Mouse (Mus musculus): ENCODE results near the gene Tmcc1. TPM values are rescaled to one million over a fixed set of nuclear protein-coding genes. Genes with fewer than 3 reads are reported as not detected.
"Not testable (repeated sequence)": the region's sequence is repeated elsewhere in the genome, so short reads cannot be mapped to it uniquely, and the experiment has no call there.

Tmcc1 gene
- polyA plus RNA-seq, 1 experiment from 2014 or later = 5.3 TPM

DNA sequence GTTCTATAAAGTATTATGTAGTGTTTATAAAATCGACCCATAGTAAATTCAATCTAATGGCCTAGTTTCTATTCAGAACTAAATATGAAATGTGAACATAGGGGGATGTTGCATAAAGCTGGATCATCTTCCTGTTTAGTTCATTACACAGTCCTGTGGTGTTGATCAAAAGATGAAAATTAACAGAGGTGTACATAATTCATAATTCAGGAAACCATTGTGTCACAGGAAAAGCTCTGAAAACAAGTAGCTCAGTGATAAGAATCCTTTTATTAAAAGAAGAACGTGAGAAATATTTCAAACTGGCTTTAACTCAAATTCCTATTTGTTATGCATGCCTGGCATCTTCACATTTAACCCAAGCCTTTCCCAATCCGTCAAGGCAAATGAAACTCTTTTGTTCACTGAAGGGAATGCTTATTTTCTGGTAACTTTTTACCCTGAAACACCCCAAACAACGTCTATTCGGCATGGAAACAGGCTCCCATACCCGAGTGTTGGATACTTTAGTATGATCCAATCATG, 121.0 kb downstream of the Tmcc1 start:
- Histone ChIP-seq H3K4me3 (no peak overlapping the region), H3K27ac (no peak overlapping the region), H3K36me3 (no peaks in the 10 kb centered on the region), H3K9ac (no peak overlapping the region), H3K9me3 (replicated peaks) (no peaks in the 10 kb centered on the region), H3K4me1 (peaks cover 22% of the 10 kb centered on the region), H3K4me2 (peak overlapping the region; percentile 10; the same call in 1 of the 2 replicates), H3K27me3 (replicated peaks) (no peaks in the 10 kb centered on the region)
- 50% methylated on average over 6 of the region's 6 CpGs for WGBS (ENCODE audit: insufficient replicate concordance)
- ATAC-seq = no peak

DNA sequence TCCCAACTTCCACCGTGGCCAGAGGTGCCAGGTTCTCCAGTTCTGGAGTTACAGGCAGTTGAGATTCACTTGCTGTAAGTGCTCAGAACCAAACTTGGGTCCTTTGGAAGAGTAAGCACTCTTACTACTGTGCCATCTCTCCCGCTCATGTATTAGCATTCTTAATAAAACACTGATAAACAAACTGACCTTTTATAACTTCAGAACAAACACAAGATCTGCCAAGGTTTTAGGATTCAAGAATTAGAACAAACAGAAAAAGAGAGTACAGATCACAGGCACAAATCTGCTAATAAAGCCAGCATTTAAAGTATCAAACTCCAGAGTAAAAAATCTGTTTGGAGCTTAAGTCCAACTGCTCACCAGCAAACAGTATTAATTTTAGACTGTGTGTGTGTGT, 121.5 kb downstream of the Tmcc1 start:
- no peaks in the 10 kb centered on the region for H3K36me3 ChIP-seq
- peaks cover 22% of the 10 kb centered on the region for H3K4me1 ChIP-seq
- no peak overlapping the region for H3K4me2 ChIP-seq
- H3K9me3 ChIP-seq (replicated peaks) = no peaks in the 10 kb centered on the region
- no peak for ATAC-seq
- WGBS (ENCODE audit: insufficient replicate concordance) = 68% methylated on average over 2 of the region's 2 CpGs
- no peak overlapping the region for H3K9ac ChIP-seq
- H3K27me3 ChIP-seq (replicated peaks) = no peaks in the 10 kb centered on the region
- no peak overlapping the region for H3K27ac ChIP-seq
- no peak overlapping the region for H3K4me3 ChIP-seq

DNA sequence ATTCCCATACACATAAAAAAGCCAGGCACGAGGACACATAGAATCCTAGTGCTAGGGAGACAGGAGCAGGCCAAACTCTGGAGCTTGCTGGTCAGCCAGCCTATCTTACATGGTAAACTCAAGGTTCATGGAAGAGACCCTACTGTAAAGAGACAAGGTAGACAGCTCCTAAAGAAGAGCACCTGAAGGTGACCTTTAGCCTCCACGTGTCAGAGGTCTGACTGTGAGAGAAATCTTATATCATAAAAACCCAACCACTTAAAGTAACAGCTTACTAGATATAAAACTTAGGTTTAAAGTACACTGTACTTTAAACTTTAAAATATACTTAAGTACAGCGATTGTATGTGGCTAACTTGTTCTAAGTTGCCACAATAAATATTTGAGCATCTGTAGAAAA, 122.7 kb downstream of the Tmcc1 start:
- no peak overlapping the region for H3K4me3 ChIP-seq
- H3K4me1 ChIP-seq = peaks cover 22% of the 10 kb centered on the region
- H3K4me2 ChIP-seq = no peak overlapping the region
- H3K36me3 ChIP-seq = no peaks in the 10 kb centered on the region
- H3K27ac ChIP-seq = no peak overlapping the region
- no peak overlapping the region for H3K9ac ChIP-seq
- no peaks in the 10 kb centered on the region for H3K27me3 ChIP-seq (replicated peaks)
- 67% methylated on average over 3 of the region's 3 CpGs for WGBS (ENCODE audit: insufficient replicate concordance)
- H3K9me3 ChIP-seq (replicated peaks) = no peaks in the 10 kb centered on the region
- no peak for ATAC-seq

DNA sequence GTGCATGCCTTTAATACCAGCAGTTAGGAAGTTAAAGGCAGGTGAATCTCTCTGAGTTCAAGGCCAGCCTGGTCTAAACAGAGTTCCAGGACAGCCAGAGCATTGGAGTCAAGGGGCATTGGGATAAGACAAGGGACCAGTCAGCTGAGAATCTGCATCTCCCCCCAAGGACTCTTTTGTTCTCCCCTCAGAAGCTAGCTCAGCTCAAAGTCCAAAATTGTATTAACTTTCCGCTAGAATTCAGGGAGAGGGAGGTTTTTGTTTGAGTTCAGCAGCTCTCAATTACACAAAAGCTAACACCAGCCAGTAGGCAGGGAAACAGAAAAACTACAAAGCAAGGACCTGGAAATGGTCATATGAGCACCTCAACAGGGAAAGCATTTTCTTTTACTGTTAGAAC, 129.8 kb downstream of the Tmcc1 start:
- Histone ChIP-seq H3K9ac (no peak overlapping the region), H3K4me3 (no peak overlapping the region), H3K9me3 (replicated peaks) (no peaks in the 10 kb centered on the region), H3K27ac (no peak overlapping the region), H3K27me3 (replicated peaks) (no peaks in the 10 kb centered on the region), H3K36me3 (no peaks in the 10 kb centered on the region), H3K4me2 (no peak overlapping the region), H3K4me1 (no peaks in the 10 kb centered on the region)
- no peak for ATAC-seq
- WGBS (ENCODE audit: insufficient replicate concordance) = 71% methylated on average over 1 of the region's 1 CpGs

DNA sequence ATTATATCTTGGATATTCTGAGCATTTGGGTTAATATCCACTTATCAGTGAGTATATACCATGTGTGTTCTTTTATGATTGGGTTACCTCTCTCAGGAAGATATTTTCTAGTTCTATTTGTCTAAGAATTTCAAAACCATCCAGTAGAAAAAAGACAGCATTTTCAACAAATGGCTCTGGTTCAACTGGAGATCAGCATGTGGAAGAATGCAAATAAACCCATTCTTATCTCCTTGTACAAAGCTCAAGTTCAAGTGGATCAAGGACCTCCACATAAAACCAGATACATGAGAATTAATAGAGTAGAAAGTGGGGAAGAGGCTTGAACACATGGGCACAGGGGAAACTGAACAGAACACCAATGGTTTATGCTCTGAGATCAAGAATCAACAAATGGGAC, 133.7 kb downstream of the Tmcc1 start:
- H3K4me2 ChIP-seq; H3K9me3 ChIP-seq (replicated peaks); H3K4me1 ChIP-seq; H3K36me3 ChIP-seq; ATAC-seq; H3K4me3 ChIP-seq; H3K9ac ChIP-seq; H3K27me3 ChIP-seq (replicated peaks); H3K27ac ChIP-seq: not testable (repeated sequence)

DNA sequence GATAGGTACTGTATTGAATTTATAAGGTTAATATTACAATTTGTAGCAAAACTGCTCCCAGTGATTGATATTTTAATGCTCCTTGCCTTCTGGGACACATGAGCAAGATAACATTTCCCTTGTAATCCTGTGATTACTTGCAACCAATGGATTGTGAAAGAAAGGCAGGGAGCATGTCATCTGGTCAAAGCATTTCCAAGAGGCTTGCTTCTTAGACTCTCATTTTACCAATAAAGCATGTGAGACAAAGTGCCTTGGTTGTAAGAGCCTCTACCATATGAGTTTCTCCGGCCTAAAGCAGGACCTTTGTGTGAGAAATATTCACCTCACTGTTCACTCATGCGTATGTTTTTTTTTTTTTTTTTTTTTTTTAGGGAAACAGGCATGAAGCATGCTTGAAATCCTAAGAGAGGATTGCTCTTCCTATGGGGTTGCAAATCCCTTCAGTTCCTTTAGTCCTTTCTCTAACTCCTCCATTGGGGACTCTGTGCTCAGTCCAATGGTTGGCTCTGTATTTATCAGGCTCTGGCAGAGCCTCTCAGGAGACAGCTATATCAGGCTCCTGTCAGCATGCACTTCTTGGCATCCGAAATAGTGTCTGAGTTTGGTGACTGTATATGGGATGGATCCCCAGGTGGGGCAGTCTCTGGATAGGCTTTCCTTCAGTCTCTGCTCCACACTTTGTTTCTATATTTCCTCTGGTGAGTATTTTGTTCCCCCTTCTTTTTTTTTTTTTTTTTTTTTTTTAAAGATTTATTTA, 134.6 kb downstream of the Tmcc1 start:
- H3K9ac ChIP-seq = no peak overlapping the region
- no peaks in the 10 kb centered on the region for H3K9me3 ChIP-seq (replicated peaks)
- H3K27ac ChIP-seq = no peak overlapping the region
- H3K36me3 ChIP-seq = no peaks in the 10 kb centered on the region
- no peak overlapping the region for H3K4me2 ChIP-seq
- no peak overlapping the region for H3K4me3 ChIP-seq
- peaks cover 7% of the 10 kb centered on the region for H3K4me1 ChIP-seq
- WGBS (ENCODE audit: insufficient replicate concordance) = 57% methylated on average over 3 of the region's 3 CpGs
- H3K27me3 ChIP-seq (replicated peaks) = no peaks in the 10 kb centered on the region
- no peak for ATAC-seq

DNA sequence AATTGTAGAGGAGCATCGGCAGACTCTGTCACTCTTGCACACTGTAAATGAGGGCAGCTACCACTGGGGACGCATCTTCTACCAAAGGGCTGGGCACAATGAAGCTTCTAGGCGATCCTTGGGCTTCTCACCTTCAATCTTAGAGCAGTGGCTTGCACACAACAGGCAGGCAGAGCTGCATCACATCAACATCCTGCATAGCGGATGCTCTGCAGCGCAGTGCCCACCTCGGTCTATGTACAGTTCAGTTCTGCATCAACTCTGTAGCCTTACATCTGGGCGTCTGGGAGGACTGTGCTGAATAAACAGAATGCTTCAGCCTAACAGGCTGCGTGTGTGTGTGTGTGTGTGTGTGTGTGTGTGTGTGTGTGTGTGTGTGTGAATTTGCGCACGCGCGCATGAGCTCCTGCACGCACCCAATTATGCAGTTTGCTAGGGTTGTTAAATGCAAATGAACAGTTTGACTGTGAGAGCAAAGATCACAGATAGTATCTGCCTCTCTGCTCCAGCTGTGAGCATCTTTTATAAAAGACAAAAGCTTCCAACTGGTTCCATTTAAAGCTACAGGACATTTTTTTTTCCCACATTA, 136.5 kb downstream of the Tmcc1 start:
- ATAC-seq = no peak
- no peaks in the 10 kb centered on the region for H3K9me3 ChIP-seq (replicated peaks)
- H3K36me3 ChIP-seq = no peaks in the 10 kb centered on the region
- H3K27ac ChIP-seq = no peak overlapping the region
- H3K4me1 ChIP-seq = peaks cover 7% of the 10 kb centered on the region
- H3K27me3 ChIP-seq (replicated peaks) = no peaks in the 10 kb centered on the region
- H3K9ac ChIP-seq = no peak overlapping the region
- no peak overlapping the region for H3K4me3 ChIP-seq
- 57% methylated on average over 13 of the region's 13 CpGs for WGBS (ENCODE audit: insufficient replicate concordance)
- H3K4me2 ChIP-seq = no peak overlapping the region

DNA sequence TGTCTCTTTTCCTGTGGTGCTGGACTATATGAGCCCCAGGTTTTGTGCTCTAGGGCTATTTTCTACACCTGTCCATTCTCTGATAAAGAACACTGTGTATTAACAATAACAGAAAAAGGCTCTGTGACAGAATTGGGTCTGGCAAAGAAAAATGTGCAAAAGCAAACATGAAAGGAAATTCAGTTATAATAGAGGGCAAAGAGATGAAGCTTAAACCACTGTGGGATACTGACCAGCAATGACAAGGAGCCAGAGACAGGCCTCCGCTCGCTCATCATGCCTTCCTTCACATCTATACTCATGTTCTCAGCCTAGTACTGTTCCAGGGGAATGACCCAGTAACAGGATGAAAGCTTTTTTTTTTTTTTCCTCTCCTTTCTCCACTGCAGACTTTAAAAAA, 137.5 kb downstream of the Tmcc1 start:
- 90% methylated on average over 2 of the region's 2 CpGs for WGBS (ENCODE audit: insufficient replicate concordance)

DNA sequence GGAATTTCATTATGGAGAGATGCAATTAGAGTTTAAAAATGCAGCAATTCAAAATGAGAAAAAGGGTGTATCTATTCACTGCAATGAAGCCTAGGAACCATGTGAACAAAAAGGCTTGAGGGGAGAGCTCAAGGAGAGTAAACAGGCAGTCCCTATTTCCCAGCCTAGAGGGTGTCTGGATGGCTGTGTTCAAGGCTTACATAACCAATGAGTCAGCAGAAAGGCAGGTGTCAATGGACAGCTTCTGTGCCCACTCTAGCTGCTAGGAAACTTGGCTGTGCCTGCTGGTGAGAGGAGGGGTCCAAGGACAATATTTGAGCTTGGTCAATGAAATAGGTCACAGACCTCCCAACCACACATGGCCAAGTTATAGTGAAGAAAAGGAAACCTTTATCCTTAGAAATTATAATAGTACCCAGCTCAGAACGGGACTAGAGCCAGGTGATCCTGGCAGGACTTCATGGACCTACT, 138.2 kb downstream of the Tmcc1 start:
- no peaks in the 10 kb centered on the region for H3K9me3 ChIP-seq (replicated peaks)
- H3K4me1 ChIP-seq = peaks cover 7% of the 10 kb centered on the region
- WGBS (ENCODE audit: insufficient replicate concordance) = 70% methylated on average over 1 of the region's 1 CpGs
- no peaks in the 10 kb centered on the region for H3K36me3 ChIP-seq
- no peaks in the 10 kb centered on the region for H3K27me3 ChIP-seq (replicated peaks)
- H3K4me2 ChIP-seq = no peak overlapping the region
- no peak for ATAC-seq
- no peak overlapping the region for H3K27ac ChIP-seq
- no peak overlapping the region for H3K9ac ChIP-seq
- no peak overlapping the region for H3K4me3 ChIP-seq

More for the DNA sequence above, 137.5 kb downstream of the Tmcc1 start:
- Histone ChIP-seq H3K4me1 (peaks cover 7% of the 10 kb centered on the region), H3K36me3 (no peaks in the 10 kb centered on the region), H3K9ac (no peak overlapping the region), H3K4me3 (no peak overlapping the region), H3K4me2 (no peak overlapping the region), H3K27me3 (replicated peaks) (no peaks in the 10 kb centered on the region), H3K27ac (no peak overlapping the region), H3K9me3 (replicated peaks) (no peaks in the 10 kb centered on the region)
- ATAC-seq = no peak

DNA sequence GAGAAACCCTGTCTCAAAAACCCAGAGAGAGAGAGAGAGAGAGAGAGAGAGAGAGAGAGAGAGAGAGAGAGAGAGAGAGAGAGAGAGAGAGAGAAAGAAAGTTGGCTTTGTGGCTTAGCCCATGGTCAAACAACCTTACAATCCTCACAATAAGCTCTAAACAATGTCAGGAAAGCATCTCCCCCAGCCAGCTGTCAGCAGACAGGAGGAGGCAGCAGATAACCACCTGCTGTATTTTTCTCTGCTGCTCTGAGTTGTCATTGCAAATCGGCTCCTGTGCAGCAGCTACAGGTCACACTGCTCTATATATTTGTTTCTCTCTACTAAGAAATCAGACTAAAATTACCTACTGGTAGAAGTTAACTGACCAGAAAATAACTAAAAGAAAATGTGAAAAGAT, 145.4 kb downstream of the Tmcc1 start:
- peak; percentile 75 for ATAC-seq
- no peaks in the 10 kb centered on the region for H3K27me3 ChIP-seq (replicated peaks)
- H3K27ac ChIP-seq = no peak overlapping the region
- WGBS (ENCODE audit: insufficient replicate concordance) = 19% methylated on average over 1 of the region's 1 CpGs
- no peak overlapping the region for H3K4me3 ChIP-seq
- no peak overlapping the region for H3K4me2 ChIP-seq
- H3K9ac ChIP-seq = no peak overlapping the region
- H3K36me3 ChIP-seq = peaks cover 5% of the 10 kb centered on the region; the same call in 1 of the 2 replicates
- H3K9me3 ChIP-seq (replicated peaks) = peaks cover under 1% of the 10 kb centered on the region; the same call in 1 of the 2 replicates
- H3K4me1 ChIP-seq = peaks cover 17% of the 10 kb centered on the region

DNA sequence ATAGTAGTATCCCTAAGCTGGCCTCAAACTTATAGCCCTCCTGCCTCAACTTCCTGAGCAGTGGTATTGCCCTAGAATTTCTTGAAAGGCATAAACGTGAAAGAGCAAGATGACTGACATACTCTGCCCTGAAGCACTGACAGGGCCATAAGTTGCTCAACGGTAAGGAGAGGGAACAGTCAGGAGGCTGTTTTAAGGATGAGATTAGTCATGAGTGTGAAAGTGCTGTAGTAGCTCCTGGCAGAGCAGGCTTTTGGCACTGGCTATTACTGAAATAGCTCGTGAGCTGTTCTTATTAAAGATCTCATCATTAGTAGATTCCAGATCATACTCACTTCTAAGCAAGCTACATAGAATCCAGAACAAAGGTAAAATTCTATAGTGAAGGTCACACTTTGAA, 145.9 kb downstream of the Tmcc1 start:
- H3K4me3 ChIP-seq = no peak overlapping the region
- no peak for ATAC-seq
- H3K27ac ChIP-seq = no peak overlapping the region
- peaks cover 3% of the 10 kb centered on the region; the same call in 1 of the 2 replicates for H3K9me3 ChIP-seq (replicated peaks)
- peaks cover 17% of the 10 kb centered on the region for H3K4me1 ChIP-seq
- H3K9ac ChIP-seq = no peak overlapping the region
- peaks cover 8% of the 10 kb centered on the region; the same call in 1 of the 2 replicates for H3K36me3 ChIP-seq
- no peaks in the 10 kb centered on the region for H3K27me3 ChIP-seq (replicated peaks)
- H3K4me2 ChIP-seq = no peak overlapping the region
- WGBS (ENCODE audit: insufficient replicate concordance) = 47% methylated on average over 3 of the region's 3 CpGs

DNA sequence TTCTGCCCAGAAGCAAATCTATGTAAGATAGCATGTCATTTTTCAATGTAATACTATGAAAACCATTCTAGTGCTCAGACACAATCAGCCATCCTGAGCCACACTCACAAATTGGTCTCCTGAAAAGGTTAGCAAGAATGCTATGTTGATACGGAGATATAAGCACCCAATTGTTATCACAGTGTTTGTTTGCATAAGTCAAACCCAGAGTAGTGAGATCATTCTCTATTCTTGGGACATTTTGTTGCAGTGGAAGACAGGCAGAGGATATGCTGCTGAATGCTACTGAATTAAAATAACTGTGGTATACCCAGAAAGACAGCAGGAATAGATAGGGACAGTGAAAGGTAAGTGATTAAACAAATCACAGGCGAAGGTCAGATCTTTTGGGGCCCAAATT, 149.2 kb downstream of the Tmcc1 start:
- no peak overlapping the region for H3K27ac ChIP-seq
- no peak overlapping the region for H3K4me2 ChIP-seq
- no peaks in the 10 kb centered on the region for H3K27me3 ChIP-seq (replicated peaks)
- H3K4me3 ChIP-seq = no peak overlapping the region
- ATAC-seq = no peak
- 61% methylated on average over 2 of the region's 2 CpGs for WGBS (ENCODE audit: insufficient replicate concordance)
- H3K4me1 ChIP-seq = peaks cover 22% of the 10 kb centered on the region
- H3K9me3 ChIP-seq (replicated peaks) = peaks cover 3% of the 10 kb centered on the region; the same call in 1 of the 2 replicates
- no peak overlapping the region for H3K9ac ChIP-seq
- H3K36me3 ChIP-seq = peaks cover 8% of the 10 kb centered on the region; the same call in 1 of the 2 replicates

All from liver, embryonic 12.5 days (tissue).